Mouse (Mus musculus) kidney, embryonic 14.5 days (tissue): ENCODE results near the gene 4930455H04Rik. TPM values are rescaled to one million over a fixed set of nuclear protein-coding genes. Genes with fewer than 3 reads are reported as not detected.

Source experiments
- ATAC-seq: fragments of 200-750 bp; cut with Nextera tagmentation; 2 replicates; pipeline ENCODE4 v1.8.0; 2017; ENCODE audit warnings: moderate number of reproducible peaks, mild to moderate bottlenecking, moderate TSS enrichment, moderate library complexity; ENCODE audit not compliant: low FRiP score, low TSS enrichment
- H3K27ac ChIP-seq: fragments of 300-500 bp; sonication (generic); 2 replicates; pipeline ENCODE4 v1.5.1; 2014; ENCODE audit warnings: low read depth, mild to moderate bottlenecking, low read length, moderate library complexity, mixed read lengths
- H3K27me3 ChIP-seq: fragments of 300-500 bp; sonication (generic); 2 replicates; pipeline ENCODE4 v1.6.1; 2014; ENCODE audit warnings: mild to moderate bottlenecking, low read length; ENCODE audit not compliant: control insufficient read depth, insufficient read depth
- H3K36me3 ChIP-seq: fragments of 300-500 bp; sonication (generic); 2 replicates; pipeline ENCODE4 v1.6.1; 2014; ENCODE audit warnings: low read length, mixed read lengths; ENCODE audit not compliant: control insufficient read depth, insufficient read depth
- H3K4me1 ChIP-seq: fragments of 300-500 bp; sonication (generic); 2 replicates; pipeline ENCODE4 v1.6.1; 2014; ENCODE audit warnings: low read length, mixed read lengths; ENCODE audit not compliant: control insufficient read depth, insufficient read depth
- H3K4me2 ChIP-seq: fragments of 300-500 bp; sonication (generic); replicated peaks from 2 replicates; pipeline ENCODE4 v1.6.1; 2014; ENCODE audit warnings: low read depth, mild to moderate bottlenecking, low read length
- H3K4me3 ChIP-seq: fragments of 300-500 bp; sonication (generic); 2 replicates; pipeline ENCODE4 v1.5.1; 2014; ENCODE audit warnings: mild to moderate bottlenecking, low read length
- H3K9ac ChIP-seq: fragments of 300-500 bp; sonication (generic); 2 replicates; pipeline ENCODE4 v1.6.1; 2014; ENCODE audit warnings: low read depth, mild to moderate bottlenecking, low read length, moderate library complexity
- H3K9me3 ChIP-seq: fragments of 300-500 bp; sonication (generic); 2 replicates; pipeline ENCODE4 v1.6.1; 2016; ENCODE audit warnings: low read length; ENCODE audit not compliant: control insufficient read depth
- WGBS: fragments of 180-500 bp; shearing (Covaris S2); extraction: QIAGEN DNeasy Blood & Tissue Kit; methylation state at CpG from one replicate; pipeline ENCODE4 v1.1.7; 2014; 5-methylcytosine and 5-hydroxymethylcytosine counted together
- polyA plus RNA-seq: library from polyadenylated mRNA; unstranded; fragments of >200 nt; fragmentation: Nextera tagmentation; extraction: Ambion mirVana; gene quantifications from 2 replicates; pipeline ENCODE4 v1.2.1, GENCODE M21; 2014

4930455H04Rik gene
- polyA plus RNA-seq, 1 experiment from 2014 or later = not detected

GRCm38 (mm10) chr3:116981811-116982575 is 13.9 kb downstream of the 4930455H04Rik start:
- no peak overlapping the region for H3K9ac ChIP-seq
- no peak for ATAC-seq
- no peaks in the 10 kb centered on the region for H3K4me1 ChIP-seq
- no peak overlapping the region for H3K4me2 ChIP-seq
- H3K4me3 ChIP-seq = no peak overlapping the region
- H3K27ac ChIP-seq = no peak overlapping the region
- H3K9me3 ChIP-seq = peaks cover 4% of the 10 kb centered on the region
- no peaks in the 10 kb centered on the region for H3K27me3 ChIP-seq
- H3K36me3 ChIP-seq = no peaks in the 10 kb centered on the region
- 78% methylated on average over 9 of the region's 9 CpGs for WGBS

- Histone ChIP-seq H3K9ac (no peak overlapping the region), H3K4me1 (no peaks in the 10 kb centered on the region), H3K4me3 (no peak overlapping the region), H3K4me2 (no peak overlapping the region), H3K27ac (no peak overlapping the region), H3K9me3 (no peaks in the 10 kb centered on the region), H3K27me3 (no peaks in the 10 kb centered on the region), H3K36me3 (no peaks in the 10 kb centered on the region)
- ATAC-seq = no peak
- 55% methylated on average over 1 of the region's 1 CpGs for WGBS
These were observed 17.0 kb downstream of the 4930455H04Rik start for GRCm38 (mm10) chr3:116985042-116985455.

DNA sequence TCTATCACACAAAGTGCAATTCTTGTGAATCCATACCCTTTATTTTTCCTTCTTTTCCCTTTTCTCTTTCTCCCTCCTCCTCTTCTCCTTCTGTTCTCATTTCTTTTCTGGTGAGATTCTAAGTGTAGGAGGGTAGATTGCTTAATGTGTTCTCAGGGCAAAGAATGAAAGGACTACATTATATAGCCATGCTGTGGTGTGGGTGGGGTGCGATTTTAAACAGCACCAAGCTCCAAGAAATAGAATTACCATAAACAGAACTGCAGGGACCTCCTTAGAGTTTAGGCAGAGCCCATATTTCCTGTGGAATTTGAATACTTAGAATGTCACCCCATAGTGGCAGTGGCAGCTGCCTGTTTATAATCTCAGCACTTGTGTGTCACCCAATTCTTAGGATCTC is 17.7 kb downstream of the 4930455H04Rik start:
- no peak for ATAC-seq
- 67% methylated on average over 1 of the region's 1 CpGs for WGBS
- Histone ChIP-seq H3K4me1 (no peaks in the 10 kb centered on the region), H3K9me3 (no peaks in the 10 kb centered on the region), H3K27ac (no peak overlapping the region), H3K9ac (no peak overlapping the region), H3K27me3 (no peaks in the 10 kb centered on the region), H3K4me3 (no peak overlapping the region), H3K36me3 (no peaks in the 10 kb centered on the region), H3K4me2 (no peak overlapping the region)

DNA sequence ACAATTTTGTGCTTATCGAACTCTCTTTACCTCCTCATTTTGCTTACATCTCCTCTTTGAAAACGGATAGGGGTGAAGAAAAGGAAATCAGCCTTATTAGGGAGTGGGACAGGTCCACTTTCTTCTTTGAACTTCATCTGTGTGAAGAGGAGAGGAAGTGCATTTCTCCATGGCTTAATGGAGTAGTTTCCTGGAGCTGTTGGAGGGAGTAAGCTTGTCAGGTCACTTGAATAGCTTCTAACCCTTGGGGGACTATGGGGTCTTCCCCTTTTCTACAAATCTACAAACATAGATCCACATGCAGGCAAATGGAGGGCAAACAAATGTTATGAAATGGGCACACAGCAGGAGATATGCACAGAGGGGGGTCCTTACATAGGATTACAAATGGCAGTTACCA is 18.4 kb downstream of the 4930455H04Rik start:
- H3K4me1 ChIP-seq = no peaks in the 10 kb centered on the region
- no peaks in the 10 kb centered on the region for H3K36me3 ChIP-seq
- H3K9ac ChIP-seq = no peak overlapping the region
- no peak overlapping the region for H3K4me3 ChIP-seq
- H3K9me3 ChIP-seq = no peaks in the 10 kb centered on the region
- WGBS = 45% methylated on average over 2 of the region's 2 CpGs
- no peak overlapping the region for H3K4me2 ChIP-seq
- no peak for ATAC-seq
- H3K27ac ChIP-seq = no peak overlapping the region
- H3K27me3 ChIP-seq = no peaks in the 10 kb centered on the region

GRCm38 (mm10) chr3:116988221-116988620 is 20.2 kb downstream of the 4930455H04Rik start:
- H3K27ac ChIP-seq = no peak overlapping the region
- 93% methylated on average over 3 of the region's 3 CpGs for WGBS
- no peak overlapping the region for H3K4me2 ChIP-seq
- ATAC-seq = no peak
- no peak overlapping the region for H3K9ac ChIP-seq
- H3K27me3 ChIP-seq = no peaks in the 10 kb centered on the region
- H3K9me3 ChIP-seq = no peaks in the 10 kb centered on the region
- no peaks in the 10 kb centered on the region for H3K36me3 ChIP-seq
- H3K4me1 ChIP-seq = no peaks in the 10 kb centered on the region
- no peak overlapping the region for H3K4me3 ChIP-seq

- Histone ChIP-seq H3K27me3 (no peaks in the 10 kb centered on the region), H3K4me2 (no peak overlapping the region), H3K9ac (no peak overlapping the region), H3K36me3 (no peaks in the 10 kb centered on the region), H3K9me3 (no peaks in the 10 kb centered on the region), H3K4me1 (no peaks in the 10 kb centered on the region), H3K4me3 (no peak overlapping the region), H3K27ac (no peak overlapping the region)
- no peak for ATAC-seq
- 88% methylated on average over 2 of the region's 2 CpGs for WGBS
These were observed 23.1 kb downstream of the 4930455H04Rik start for GRCm38 (mm10) chr3:116991180-116991579.

- Histone ChIP-seq H3K4me2 (no peak overlapping the region), H3K4me1 (no peaks in the 10 kb centered on the region), H3K36me3 (no peaks in the 10 kb centered on the region), H3K9me3 (no peaks in the 10 kb centered on the region), H3K27me3 (no peaks in the 10 kb centered on the region), H3K9ac (no peak overlapping the region), H3K27ac (no peak overlapping the region), H3K4me3 (no peak overlapping the region)
- ATAC-seq = no peak
- WGBS = 85% methylated on average over 2 of the region's 2 CpGs
These were observed 24.9 kb downstream of the 4930455H04Rik start for GRCm38 (mm10) chr3:116993011-116993410.

DNA sequence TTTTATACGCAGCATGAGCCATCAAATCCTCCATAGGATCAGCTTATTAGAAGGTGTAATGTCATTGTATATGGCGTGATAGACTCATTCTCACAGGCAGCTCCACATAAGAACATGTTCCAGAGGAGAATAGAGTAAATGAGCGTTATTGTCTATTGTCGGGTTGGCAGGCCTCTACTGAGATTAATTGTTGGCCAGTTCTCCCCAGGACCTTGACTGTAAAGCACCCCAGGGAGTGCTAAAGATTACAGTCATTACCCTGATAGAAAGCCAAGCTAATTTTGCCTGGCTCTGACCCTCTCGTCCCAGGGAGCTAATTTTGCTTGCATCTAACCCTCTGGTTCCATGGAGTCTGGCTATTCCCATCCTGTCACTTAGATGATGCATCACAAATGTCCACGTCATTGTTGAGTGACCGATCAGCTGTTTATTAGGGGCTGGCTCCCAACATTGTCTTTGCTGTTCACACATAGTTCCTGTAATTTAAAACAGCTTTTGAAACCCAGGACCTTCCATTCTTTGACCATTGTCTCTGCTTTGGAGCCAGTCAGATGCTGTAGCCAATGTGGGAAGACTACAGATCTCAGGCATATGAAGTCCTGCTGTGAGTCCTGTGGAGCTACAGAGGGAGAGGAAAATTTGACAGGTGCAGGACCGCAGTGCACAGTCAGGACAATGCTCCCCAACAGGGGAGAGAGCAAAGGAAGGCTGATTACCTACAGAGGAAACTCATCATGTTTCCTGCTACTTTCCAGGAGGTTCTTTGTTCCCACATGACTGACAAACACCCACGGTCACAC is 33.8 kb downstream of the 4930455H04Rik start:
- Histone ChIP-seq H3K4me2 (no peak overlapping the region), H3K9me3 (no peaks in the 10 kb centered on the region), H3K4me1 (no peaks in the 10 kb centered on the region), H3K27ac (no peak overlapping the region), H3K9ac (no peak overlapping the region), H3K4me3 (no peak overlapping the region), H3K36me3 (no peaks in the 10 kb centered on the region), H3K27me3 (no peaks in the 10 kb centered on the region)
- WGBS = 58% methylated on average over 9 of the region's 9 CpGs
- no peak for ATAC-seq

- H3K9ac ChIP-seq = no peak overlapping the region
- no peak overlapping the region for H3K4me3 ChIP-seq
- H3K9me3 ChIP-seq = no peaks in the 10 kb centered on the region
- H3K36me3 ChIP-seq = no peaks in the 10 kb centered on the region
- ATAC-seq = no peak
- H3K4me2 ChIP-seq = no peak overlapping the region
- WGBS = 77% methylated on average over 6 of the region's 6 CpGs
- H3K27me3 ChIP-seq = no peaks in the 10 kb centered on the region
- no peak overlapping the region for H3K27ac ChIP-seq
- no peaks in the 10 kb centered on the region for H3K4me1 ChIP-seq
These were observed 35.3 kb downstream of the 4930455H04Rik start for GRCm38 (mm10) chr3:117003379-117003778.
